Mouse (Mus musculus): ENCODE data around the gene Bclaf1. TPM values are rescaled to one million over a fixed set of nuclear protein-coding genes. Genes with fewer than 3 reads are reported as not detected.

Bclaf1 gene
- total RNA-seq (2021), result 100 to 1,000 TPM; 182 to 204 TPM
- long read RNA-seq, experiment 1, full-length matches to known transcripts, result 7 of 17 reads
- long read RNA-seq, experiment 1, partial matches to known transcripts, result 5 of 17 reads
- long read RNA-seq, experiment 1, other reads (novel, unspliced or antisense), result 5 of 17 reads
- long read RNA-seq, experiment 2, full-length matches to known transcripts, result 31 of 76 reads
- long read RNA-seq, experiment 2, partial matches to known transcripts, result 37 of 76 reads
- long read RNA-seq, experiment 2, other reads (novel, unspliced or antisense), result 8 of 76 reads

- peak; percentile 97 to 100 for DNase-seq (ENCODE audit: low spot score in 2 of 2)
These were observed at the start of gene Bclaf1 for GRCm38 (mm10) chr10:20311918-20312735. TSS of gene Bclaf1 (plus strand) at chr10:20312469.

- DNase-seq (ENCODE audit: low spot score in 2 of 2), result no peak
These were observed 49.4 kb upstream of the Bclaf1 start for GRCm38 (mm10) chr10:20262896-20263295.

- no peak for DNase-seq (ENCODE audit: low spot score in 2 of 2)
These were observed 47.8 kb upstream of the Bclaf1 start for GRCm38 (mm10) chr10:20264479-20264878.

GRCm38 (mm10) chr10:20267032-20267431 lies 45.2 kb upstream of the Bclaf1 start:
- DNase-seq (ENCODE audit: low spot score in 2 of 2), result no peak

- no peak for DNase-seq (ENCODE audit: low spot score in 2 of 2)
These were observed 43.3 kb upstream of the Bclaf1 start for GRCm38 (mm10) chr10:20268945-20269344.

GRCm38 (mm10) chr10:20272380-20272779 lies 39.9 kb upstream of the Bclaf1 start:
- DNase-seq (ENCODE audit: low spot score in 2 of 2), result no peak

- no peak for DNase-seq (ENCODE audit: low spot score in 2 of 2)
These were observed 39.0 kb upstream of the Bclaf1 start for GRCm38 (mm10) chr10:20273278-20273677.

GRCm38 (mm10) chr10:20274022-20274421 lies 38.2 kb upstream of the Bclaf1 start:
- no peak for DNase-seq (ENCODE audit: low spot score in 2 of 2)

GRCm38 (mm10) chr10:20281456-20281855 lies 30.8 kb upstream of the Bclaf1 start:
- no peak for DNase-seq (ENCODE audit: low spot score in 2 of 2)

- no peak for DNase-seq (ENCODE audit: low spot score in 2 of 2)
These were observed 26.8 kb upstream of the Bclaf1 start for GRCm38 (mm10) chr10:20285289-20285975.

GRCm38 (mm10) chr10:20285994-20286836 lies 26.1 kb upstream of the Bclaf1 start:
- DNase-seq (ENCODE audit: low spot score in 2 of 2), result no peak

GRCm38 (mm10) chr10:20287369-20287768 lies 24.9 kb upstream of the Bclaf1 start:
- DNase-seq (ENCODE audit: low spot score in 2 of 2), result no peak

- peak; percentile 43 to 70 for DNase-seq (ENCODE audit: low spot score in 2 of 2)
These were observed 21.8 kb upstream of the Bclaf1 start for GRCm38 (mm10) chr10:20290467-20290883.

GRCm38 (mm10) chr10:20295961-20296360 lies 16.3 kb upstream of the Bclaf1 start:
- DNase-seq (ENCODE audit: low spot score in 2 of 2), result no peak

GRCm38 (mm10) chr10:20298152-20298920 lies 13.9 kb upstream of the Bclaf1 start:
- no peak for DNase-seq (ENCODE audit: low spot score in 2 of 2)

- DNase-seq (ENCODE audit: low spot score in 2 of 2), result no peak
These were observed 13.2 kb upstream of the Bclaf1 start for GRCm38 (mm10) chr10:20299114-20299513.

GRCm38 (mm10) chr10:20310969-20311769 lies 1.1 kb upstream of the Bclaf1 start:
- DNase-seq (ENCODE audit: low spot score in 2 of 2), result no peak

- peak; percentile 82 to 87 for DNase-seq (ENCODE audit: low spot score in 2 of 2)
These were observed 550 bp downstream of the Bclaf1 start for GRCm38 (mm10) chr10:20312736-20313301.

- DNase-seq (ENCODE audit: low spot score in 2 of 2), result no peak
These were observed 1.2 kb downstream of the Bclaf1 start for GRCm38 (mm10) chr10:20313447-20313846.

Data from adrenal gland, postnatal 4 days (tissue).